Comparison of ENCODE assay signal across 20 mouse cellular contexts in the genomic region with DNA sequence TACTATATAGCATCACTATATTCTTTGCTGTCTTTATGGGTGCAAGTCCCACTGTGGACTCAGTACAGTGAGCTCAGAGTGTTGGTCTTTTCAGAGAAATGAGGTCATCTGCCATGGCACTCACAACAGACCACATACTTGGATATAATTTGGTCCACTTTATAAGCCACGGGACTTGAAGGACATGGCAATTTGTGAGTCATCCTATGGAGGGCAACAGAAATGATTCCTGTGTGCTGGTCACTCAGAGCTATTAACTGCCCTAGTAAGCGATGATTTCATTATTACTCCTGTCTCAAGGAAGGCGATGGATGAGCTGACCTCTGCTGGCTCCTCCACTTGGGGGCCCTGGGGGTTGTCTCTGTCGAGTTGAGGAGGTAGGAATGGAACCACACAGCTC.
DNase-seq lines count a peak whose midpoint lies in the region; TF ChIP-seq lines count a peak whose summit lies in the region.
"Had no signal": no experiment of that assay in that cellular context is flagged by ENCODE, and none has a peak within 500 bp of the region (broad histone marks: within the 10 kb centered on the region; RNA-seq: fewer than 3 reads in every experiment).

No protein-coding gene starts in this region.

- no peaks in the 10 kb centered on the region for H3K79me2 ChIP-seq in C2C12 (ENCODE audit: control insufficient read depth, insufficient read depth)

- TF ChIP-seq CTCF in C2C12 (IDR thresholded peaks at IDR 0.05; ENCODE audit: control insufficient read depth, insufficient read depth, insufficient read length): no peak

- no peaks in the 10 kb centered on the region for H3K36me3 ChIP-seq in C2C12 (ENCODE audit: control insufficient read depth, insufficient read depth)
- H3K36me3 ChIP-seq: embryonic facial prominence, embryonic 10.5 days; heart, embryonic 10.5 days; hindbrain, embryonic 12.5 days had no signal

- H3K4me3 ChIP-seq in C2C12 (ENCODE audit: insufficient read depth, poor library complexity, severe bottlenecking): no peak overlapping the region
- H3K4me3 ChIP-seq: embryonic facial prominence, embryonic 10.5 days; forebrain, embryonic 13.5 days; gastrocnemius, adult 2 months; heart, embryonic 10.5 days; hindbrain, embryonic 12.5 days had no signal

- H3K27me3 ChIP-seq in C2C12 (ENCODE audit: control insufficient read depth, insufficient read depth, insufficient read length): no peaks in the 10 kb centered on the region
- H3K27me3 ChIP-seq: CH12.LX; forebrain, embryonic 13.5 days; hindbrain, embryonic 12.5 days had no signal

- H3K79me3 ChIP-seq in C2C12 (ENCODE audit: low read depth): no peaks in the 10 kb centered on the region

- peak; percentile 36 for DNase-seq in heart, adult 11 months
- DNase-seq in heart, adult 18-20 months: no peak
- DNase-seq in NIH3T3 (ENCODE audit: low read depth): peak; percentile 61
- no peak for DNase-seq in spleen, postnatal 36 days (ENCODE audit: low spot score in 2 of 2)
- DNase-seq in layer of hippocampus, postnatal 10 days (ENCODE audit: low spot score in 2 of 2): no peak
- DNase-seq in cerebellum, adult 11 months: no peak
- DNase-seq: cerebellum, adult 18-20 months; cerebellum, adult 9-11 months; cerebellum, postnatal 36 days; gastrocnemius, adult 2 months; gastrocnemius, postnatal 25 days; heart, postnatal 10 days; heart, postnatal 4 days; kidney, adult 18-20 months had no signal

- H3ac ChIP-seq in C2C12 (ENCODE audit: control insufficient read depth, insufficient read length, low read depth): no peak overlapping the region

TF ChIP-seq in C2C12, 6 proteins besides CTCF, POLR2A, EP300 and RAD21:
- TF ChIP-seq USF1 (IDR thresholded peaks at IDR 0.05; ENCODE audit: low read depth): peak; percentile 18
- no peak for TF ChIP-seq FOSL1 (IDR thresholded peaks at IDR 0.05; ENCODE audit: insufficient read depth, low read length, poor library complexity, severe bottlenecking)
- TF ChIP-seq MAX (IDR thresholded peaks at IDR 0.05): peak; percentile 51

Comparison
In these comparisons a context has a peak if more than half of its experiments do, and no peak if none do; other contexts are left out.
1. DNase-seq: peak in heart, adult 11 months (single experiment) and NIH3T3 (single experiment); none in heart, adult 18-20 months (0 of 2), spleen, postnatal 36 days (0 of 2), layer of hippocampus, postnatal 10 days (0 of 2) and cerebellum, adult 11 months (single experiment).